Mouse (Mus musculus): ENCODE results near the gene Olfr1309. TPM values are rescaled to one million over a fixed set of nuclear protein-coding genes. Genes with fewer than 3 reads are reported as not detected.
"Not testable (repeated sequence)": the region's sequence is repeated elsewhere in the genome, so short reads cannot be mapped to it uniquely, and the experiment has no call there.

Gene Olfr1309
- polyA plus RNA-seq (2015; fragmentation: Nextera tagmentation; extraction: Ambion mirVana): not detected in 2 replicates

- H3K4me1 ChIP-seq (ENCODE audit: control insufficient read depth, insufficient read depth, low read length): no peaks in the 10 kb centered on the region
- 69% methylated on average over 1 of the region's 1 CpGs for WGBS
- no peak within 1 kb of the TSS for H3K9ac ChIP-seq (ENCODE audit: low read depth, low read length)
- H3K4me3 ChIP-seq (ENCODE audit: low read depth, low read length): no peak within 1 kb of the TSS
- no peak within 1 kb of the TSS for H3K4me2 ChIP-seq (ENCODE audit: low read length)
- no peaks in the 10 kb centered on the region for H3K36me3 ChIP-seq (ENCODE audit: control insufficient read depth, insufficient read depth, low read length)
- no peak for ATAC-seq
- no peaks in the 10 kb centered on the region for H3K9me3 ChIP-seq (replicated peaks; ENCODE audit: control insufficient read depth, low read length, poor library complexity, severe bottlenecking)
- H3K27ac ChIP-seq (ENCODE audit: low read length): no peak within 1 kb of the TSS
- no peaks in the 10 kb centered on the region for H3K27me3 ChIP-seq (ENCODE audit: control insufficient read depth, insufficient read depth, low read depth, low read length)
These were observed at the start of gene Olfr1309 for GRCm38 (mm10) chr2:111990181-111990580. Gene Olfr1309 (minus strand): TSS chr2:111990281.

GRCm38 (mm10) chr2:112026971-112027370, 36.9 kb upstream of the Olfr1309 start:
- not testable (repeated sequence) for H3K4me2 ChIP-seq (ENCODE audit: low read length); H3K9ac ChIP-seq (ENCODE audit: low read depth, low read length); H3K9me3 ChIP-seq (replicated peaks; ENCODE audit: control insufficient read depth, low read length, poor library complexity, severe bottlenecking); H3K36me3 ChIP-seq (ENCODE audit: control insufficient read depth, insufficient read depth, low read length); H3K4me3 ChIP-seq (ENCODE audit: low read depth, low read length); ATAC-seq; H3K4me1 ChIP-seq (ENCODE audit: control insufficient read depth, insufficient read depth, low read length); H3K27ac ChIP-seq (ENCODE audit: low read length); H3K27me3 ChIP-seq (ENCODE audit: control insufficient read depth, insufficient read depth, low read depth, low read length)
- WGBS: 52% methylated on average over 6 of the region's 6 CpGs

- H3K9me3 ChIP-seq (replicated peaks; ENCODE audit: control insufficient read depth, low read length, poor library complexity, severe bottlenecking): no peaks in the 10 kb centered on the region
- no peak within 1 kb of the TSS for H3K4me3 ChIP-seq (ENCODE audit: low read depth, low read length)
- H3K4me2 ChIP-seq (ENCODE audit: low read length): no peak within 1 kb of the TSS
- no peaks in the 10 kb centered on the region for H3K36me3 ChIP-seq (ENCODE audit: control insufficient read depth, insufficient read depth, low read length)
- ATAC-seq: no peak
- no peaks in the 10 kb centered on the region for H3K27me3 ChIP-seq (ENCODE audit: control insufficient read depth, insufficient read depth, low read depth, low read length)
- H3K4me1 ChIP-seq (ENCODE audit: control insufficient read depth, insufficient read depth, low read length): no peaks in the 10 kb centered on the region
- 92% methylated on average over 2 of the region's 2 CpGs for WGBS
- H3K27ac ChIP-seq (ENCODE audit: low read length): no peak within 1 kb of the TSS
- no peak within 1 kb of the TSS for H3K9ac ChIP-seq (ENCODE audit: low read depth, low read length)
These were observed 34.2 kb upstream of the Olfr1309 start, which contains the start of gene Olfr1311 for GRCm38 (mm10) chr2:112024312-112024711. Gene Olfr1311 (minus strand): TSS chr2:112024412.

- H3K27ac ChIP-seq (ENCODE audit: low read length): no peak overlapping the region
- no peak overlapping the region for H3K4me2 ChIP-seq (ENCODE audit: low read length)
- 85% methylated on average over 3 of the region's 3 CpGs for WGBS
- H3K9ac ChIP-seq (ENCODE audit: low read depth, low read length): no peak overlapping the region
- no peaks in the 10 kb centered on the region for H3K27me3 ChIP-seq (ENCODE audit: control insufficient read depth, insufficient read depth, low read depth, low read length)
- H3K4me1 ChIP-seq (ENCODE audit: control insufficient read depth, insufficient read depth, low read length): no peaks in the 10 kb centered on the region
- H3K36me3 ChIP-seq (ENCODE audit: control insufficient read depth, insufficient read depth, low read length): no peaks in the 10 kb centered on the region
- ATAC-seq: no peak
- H3K9me3 ChIP-seq (replicated peaks; ENCODE audit: control insufficient read depth, low read length, poor library complexity, severe bottlenecking): no peaks in the 10 kb centered on the region
- no peak overlapping the region for H3K4me3 ChIP-seq (ENCODE audit: low read depth, low read length)
These were observed 24.8 kb upstream of the Olfr1309 start for GRCm38 (mm10) chr2:112014900-112015299.

- Histone ChIP-seq H3K4me3 (ENCODE audit: low read depth, low read length) (no peak within 1 kb of the TSS), H3K9ac (ENCODE audit: low read depth, low read length) (no peak within 1 kb of the TSS), H3K27ac (ENCODE audit: low read length) (no peak within 1 kb of the TSS), H3K9me3 (replicated peaks; ENCODE audit: control insufficient read depth, low read length, poor library complexity, severe bottlenecking) (no peaks in the 10 kb centered on the region), H3K4me2 (ENCODE audit: low read length) (no peak within 1 kb of the TSS), H3K27me3 (ENCODE audit: control insufficient read depth, insufficient read depth, low read depth, low read length) (no peaks in the 10 kb centered on the region), H3K4me1 (ENCODE audit: control insufficient read depth, insufficient read depth, low read length) (no peaks in the 10 kb centered on the region), H3K36me3 (ENCODE audit: control insufficient read depth, insufficient read depth, low read length) (no peaks in the 10 kb centered on the region)
- ATAC-seq: no peak
These were observed 22.5 kb upstream of the Olfr1309 start, which contains the start of gene Olfr1310 for GRCm38 (mm10) chr2:112012608-112013007. Gene Olfr1310 (minus strand): TSS chr2:112012708.

- Histone ChIP-seq H3K9ac (ENCODE audit: low read depth, low read length) (no peak within 1 kb of the TSS), H3K4me3 (ENCODE audit: low read depth, low read length) (no peak within 1 kb of the TSS), H3K27me3 (ENCODE audit: control insufficient read depth, insufficient read depth, low read depth, low read length) (no peaks in the 10 kb centered on the region), H3K9me3 (replicated peaks; ENCODE audit: control insufficient read depth, low read length, poor library complexity, severe bottlenecking) (no peaks in the 10 kb centered on the region), H3K4me1 (ENCODE audit: control insufficient read depth, insufficient read depth, low read length) (no peaks in the 10 kb centered on the region), H3K27ac (ENCODE audit: low read length) (no peak within 1 kb of the TSS), H3K36me3 (ENCODE audit: control insufficient read depth, insufficient read depth, low read length) (no peaks in the 10 kb centered on the region), H3K4me2 (ENCODE audit: low read length) (no peak within 1 kb of the TSS)
- WGBS: 70% methylated on average over 1 of the region's 1 CpGs
- ATAC-seq: no peak
These were observed 25.2 kb downstream of the Olfr1309 start, which contains the start of gene Olfr1308 for GRCm38 (mm10) chr2:111964844-111965243. Gene Olfr1308 (minus strand): TSS chr2:111964944.

- no peak for ATAC-seq
- Histone ChIP-seq H3K4me3 (ENCODE audit: low read depth, low read length) (no peak within 1 kb of the TSS), H3K9ac (ENCODE audit: low read depth, low read length) (no peak within 1 kb of the TSS), H3K27ac (ENCODE audit: low read length) (no peak within 1 kb of the TSS), H3K4me2 (ENCODE audit: low read length) (no peak within 1 kb of the TSS), H3K27me3 (ENCODE audit: control insufficient read depth, insufficient read depth, low read depth, low read length) (no peaks in the 10 kb centered on the region), H3K36me3 (ENCODE audit: control insufficient read depth, insufficient read depth, low read length) (no peaks in the 10 kb centered on the region), H3K9me3 (replicated peaks; ENCODE audit: control insufficient read depth, low read length, poor library complexity, severe bottlenecking) (no peaks in the 10 kb centered on the region), H3K4me1 (ENCODE audit: control insufficient read depth, insufficient read depth, low read length) (no peaks in the 10 kb centered on the region)
- WGBS: 70% methylated on average over 1 of the region's 1 CpGs
These were observed 40.7 kb downstream of the Olfr1309 start, which contains the start of gene Olfr1307 for GRCm38 (mm10) chr2:111949340-111949739. Gene Olfr1307 (minus strand): TSS chr2:111949440.

Other genes with a start within 250 kb of the Olfr1309 start
- gene Olfr1301, start 239.3 kb downstream of the Olfr1309 start, polyA plus RNA-seq (2015; fragmentation: Nextera tagmentation; extraction: Ambion mirVana): not detected in 2 replicates
- not detected in 2 replicates for gene Olfr1302, start 212.9 kb downstream of the Olfr1309 start, polyA plus RNA-seq (2015; fragmentation: Nextera tagmentation; extraction: Ambion mirVana)
- gene Olfr1303, start 169.9 kb downstream of the Olfr1309 start, polyA plus RNA-seq (2015; fragmentation: Nextera tagmentation; extraction: Ambion mirVana): not detected in 2 replicates
- not detected in 2 replicates for gene Olfr1305, start 113.1 kb downstream of the Olfr1309 start, polyA plus RNA-seq (2015; fragmentation: Nextera tagmentation; extraction: Ambion mirVana)
- not detected in 2 replicates for gene Olfr1306, start 74.0 kb downstream of the Olfr1309 start, polyA plus RNA-seq (2015; fragmentation: Nextera tagmentation; extraction: Ambion mirVana)
- not detected in 2 replicates for gene Olfr1307, start 40.8 kb downstream of the Olfr1309 start, polyA plus RNA-seq (2015; fragmentation: Nextera tagmentation; extraction: Ambion mirVana)
- gene Olfr1308, start 25.3 kb downstream of the Olfr1309 start, polyA plus RNA-seq (2015; fragmentation: Nextera tagmentation; extraction: Ambion mirVana): not detected in 2 replicates
- gene Olfr1310, start 22.4 kb upstream of the Olfr1309 start, polyA plus RNA-seq (2015; fragmentation: Nextera tagmentation; extraction: Ambion mirVana): not detected in 2 replicates
- gene Olfr1311, start 34.1 kb upstream of the Olfr1309 start, polyA plus RNA-seq (2015; fragmentation: Nextera tagmentation; extraction: Ambion mirVana): not detected in 2 replicates
- not detected in 2 replicates for gene Olfr1312, start 60.0 kb upstream of the Olfr1309 start, polyA plus RNA-seq (2015; fragmentation: Nextera tagmentation; extraction: Ambion mirVana)
- not detected in 2 replicates for gene Olfr1313, start 87.6 kb upstream of the Olfr1309 start, polyA plus RNA-seq (2015; fragmentation: Nextera tagmentation; extraction: Ambion mirVana)
- gene Olfr1314, start 106.5 kb upstream of the Olfr1309 start, polyA plus RNA-seq (2015; fragmentation: Nextera tagmentation; extraction: Ambion mirVana): not detected in 2 replicates
- not detected in 2 replicates for gene Olfr1315-ps1, start 125.2 kb upstream of the Olfr1309 start, polyA plus RNA-seq (2015; fragmentation: Nextera tagmentation; extraction: Ambion mirVana)
- gene Olfr1316, start 144.7 kb upstream of the Olfr1309 start, polyA plus RNA-seq (2015; fragmentation: Nextera tagmentation; extraction: Ambion mirVana): not detected in 2 replicates
- gene Olfr1317, start 150.0 kb upstream of the Olfr1309 start, polyA plus RNA-seq (2015; fragmentation: Nextera tagmentation; extraction: Ambion mirVana): not detected in 2 replicates
- 0.08 TPM in 1 of 2 replicates, not detected in the other for gene Olfr1318, start 163.9 kb upstream of the Olfr1309 start, polyA plus RNA-seq (2015; fragmentation: Nextera tagmentation; extraction: Ambion mirVana)
- 22.6 and 24.5 TPM in 2 replicates for gene Lpcat4, start 249.2 kb upstream of the Olfr1309 start, polyA plus RNA-seq (2015; fragmentation: Nextera tagmentation; extraction: Ambion mirVana)